Mouse (Mus musculus) midbrain, postnatal 0 days (tissue): ENCODE data around the gene Oip5. TPM values are rescaled to one million over a fixed set of nuclear protein-coding genes. Genes with fewer than 3 reads are reported as not detected.
"Not testable (repeated sequence)": the region's sequence is repeated elsewhere in the genome, so short reads cannot be mapped to it uniquely, and the experiment has no call there.

ENCODE experiments used
- ATAC-seq: fragments of 200-750 bp; cut with Nextera tagmentation; 2 replicates; pipeline ENCODE4 v1.8.0; 2017; ENCODE audit warnings: moderate number of reproducible peaks, mild to moderate bottlenecking, moderate TSS enrichment, moderate library complexity; ENCODE audit not compliant: low FRiP score
- DNase-seq: peaks from one replicate; pipeline ENCODE4 v3.0.0-alpha.2; 2015; ENCODE audit warnings: low spot score
- H3K27ac ChIP-seq: fragments of 300-500 bp; sonication (generic); 2 replicates; pipeline ENCODE4 v1.5.1; 2014; ENCODE audit warnings: low read depth, mild to moderate bottlenecking, low read length, mixed read lengths
- H3K27me3 ChIP-seq: fragments of 300-500 bp; sonication (generic); 2 replicates; pipeline ENCODE4 v1.6.1; 2014; ENCODE audit warnings: low read length, control low read depth, mixed read lengths; ENCODE audit not compliant: insufficient read depth
- H3K36me3 ChIP-seq: fragments of 300-500 bp; sonication (generic); 2 replicates; pipeline ENCODE4 v1.6.1; 2014; ENCODE audit warnings: low read length, control low read depth, mixed read lengths; ENCODE audit not compliant: insufficient read depth
- H3K4me1 ChIP-seq: fragments of 300-500 bp; sonication (generic); 2 replicates; pipeline ENCODE4 v1.6.1; 2014; ENCODE audit warnings: mild to moderate bottlenecking, control low read depth, antibody characterized with exemption, low read length, mixed read lengths; ENCODE audit not compliant: insufficient read depth
- H3K4me2 ChIP-seq: fragments of 300-500 bp; sonication (generic); 2 replicates; pipeline ENCODE4 v1.6.1; 2014; ENCODE audit warnings: low read depth, mild to moderate bottlenecking, low read length, mixed read lengths; ENCODE audit not compliant: poor library complexity, severe bottlenecking
- H3K4me3 ChIP-seq: fragments of 300-500 bp; sonication (generic); 2 replicates; pipeline ENCODE4 v1.5.1; 2014; ENCODE audit warnings: low read depth, mild to moderate bottlenecking, low read length, moderate library complexity
- H3K9ac ChIP-seq: fragments of 300-500 bp; sonication (generic); replicated peaks from 2 replicates; pipeline ENCODE4 v1.6.1; 2014; ENCODE audit warnings: mild to moderate bottlenecking, low read length, moderate library complexity, mixed read lengths; ENCODE audit not compliant: poor library complexity, severe bottlenecking
- H3K9me3 ChIP-seq: fragments of 300-500 bp; sonication (generic); 2 replicates; pipeline ENCODE4 v1.6.1; 2016; ENCODE audit warnings: low read length, control low read depth
- CTCF ChIP-seq: IDR thresholded peaks from 2 replicates; pipeline ENCODE4 v1.5.1; 2016; ENCODE audit warnings: antibody characterized with exemption, mild to moderate bottlenecking
- WGBS: fragments of 180-500 bp; shearing (Covaris S2); extraction: QIAGEN DNeasy Blood & Tissue Kit; methylation state at CpG from one replicate; pipeline ENCODE4 v1.1.7; 2014; 5-methylcytosine and 5-hydroxymethylcytosine counted together
- polyA plus RNA-seq: library from polyadenylated mRNA; unstranded; fragments of >200 nt; fragmentation: Nextera tagmentation; extraction: Ambion mirVana; gene quantifications from 2 replicates; pipeline ENCODE4 v1.2.1, GENCODE M21; 2015
- total RNA-seq: library from RNA; depleted of rRNA; stranded (reverse); fragments of >200 nt; gene quantifications from 2 replicates; pipeline ENCODE4 v1.2.3, GENCODE M21; 2014

Oip5 gene
- total and polyA plus RNA-seq, 2 experiments from 2014 or later, result 3.0 to 3.1 TPM

GRCm38 (mm10) chr2:119636781-119637180 is 18.5 kb upstream of the Oip5 start:
- Histone ChIP-seq H3K9ac (no peak overlapping the region), H3K4me3 (no peak overlapping the region), H3K36me3 (no peaks in the 10 kb centered on the region), H3K4me1 (no peaks in the 10 kb centered on the region), H3K4me2 (no peak overlapping the region), H3K27ac (no peak overlapping the region), H3K27me3 (no peaks in the 10 kb centered on the region), H3K9me3 (no peaks in the 10 kb centered on the region)
- TF ChIP-seq CTCF, result peak; percentile 10; the same call in 1 of the 2 replicates
- DNase-seq, result peak; percentile 24
- WGBS, result 76% methylated on average over 1 of the region's 1 CpGs
- no peak for ATAC-seq

- no peaks in the 10 kb centered on the region for H3K9me3 ChIP-seq
- H3K27ac ChIP-seq, result no peak overlapping the region
- no peak for TF ChIP-seq CTCF
- no peaks in the 10 kb centered on the region for H3K36me3 ChIP-seq
- 96% methylated on average over 2 of the region's 2 CpGs for WGBS
- ATAC-seq, result no peak
- no peak overlapping the region for H3K9ac ChIP-seq
- H3K4me2 ChIP-seq, result no peak overlapping the region
- H3K4me3 ChIP-seq, result no peak overlapping the region
- DNase-seq, result no peak
- no peaks in the 10 kb centered on the region for H3K4me1 ChIP-seq
- no peaks in the 10 kb centered on the region for H3K27me3 ChIP-seq
Observed at GRCm38 (mm10) chr2:119621302-119621701, 3.0 kb upstream of the Oip5 start.

GRCm38 (mm10) chr2:119619002-119619401 is 733 bp upstream of the Oip5 start:
- not testable (repeated sequence) for H3K27me3 ChIP-seq, ATAC-seq, H3K4me1 ChIP-seq, H3K27ac ChIP-seq, H3K9ac ChIP-seq, H3K9me3 ChIP-seq, H3K36me3 ChIP-seq, DNase-seq
- Histone ChIP-seq H3K4me2 (peak overlapping the region; percentile 81), H3K4me3 (peak overlapping the region; percentile 52)
- 6% methylated on average over 6 of the region's 6 CpGs for WGBS

- peak; percentile 53 for ATAC-seq
- under 1% methylated on average over 13 of the region's 13 CpGs for WGBS
- H3K27ac ChIP-seq, result no peak overlapping the region
Observed at GRCm38 (mm10) chr2:119617841-119618198, 449 bp downstream of the Oip5 start.

GRCm38 (mm10) chr2:119607023-119607422 is 11.2 kb downstream of the Oip5 start:
- Histone ChIP-seq H3K36me3 (0 out of 2 replicates have a peak, but pooled peaks cover 8% of the 10 kb centered on the region), H3K4me1 (no peaks in the 10 kb centered on the region), H3K4me3 (no peak overlapping the region), H3K27me3 (no peaks in the 10 kb centered on the region), H3K4me2 (no peak overlapping the region), H3K9ac (no peak overlapping the region), H3K9me3 (no peaks in the 10 kb centered on the region), H3K27ac (no peak overlapping the region)
- TF ChIP-seq CTCF, result 0 out of 2 replicates have a peak, but pooled peaks have one; percentile 10
- DNase-seq (no peak), ATAC-seq (no peak)
- WGBS, result 98% methylated on average over 4 of the region's 4 CpGs

More at GRCm38 (mm10) chr2:119617841-119618198, 449 bp downstream of the Oip5 start:
- no peak for TF ChIP-seq CTCF
- H3K4me2 ChIP-seq, result peak overlapping the region; percentile 77
- no peak for DNase-seq
- H3K9ac ChIP-seq, result no peak overlapping the region
- no peaks in the 10 kb centered on the region for H3K27me3 ChIP-seq
- no peaks in the 10 kb centered on the region for H3K36me3 ChIP-seq
- H3K4me1 ChIP-seq, result no peaks in the 10 kb centered on the region
- no peaks in the 10 kb centered on the region for H3K9me3 ChIP-seq
- H3K4me3 ChIP-seq, result peak overlapping the region; percentile 52

GRCm38 (mm10) chr2:119605361-119605973 is 12.8 kb downstream of the Oip5 start:
- H3K4me1 ChIP-seq, result no peaks in the 10 kb centered on the region
- TF ChIP-seq CTCF, result no peak
- DNase-seq (no peak), ATAC-seq (no peak)
- H3K27ac ChIP-seq, result no peak overlapping the region
- no peaks in the 10 kb centered on the region for H3K9me3 ChIP-seq
- 0 out of 2 replicates have a peak, but pooled peaks cover 8% of the 10 kb centered on the region for H3K36me3 ChIP-seq
- 93% methylated on average over 6 of the region's 6 CpGs for WGBS
- no peak overlapping the region for H3K4me2 ChIP-seq
- H3K27me3 ChIP-seq, result no peaks in the 10 kb centered on the region
- H3K4me3 ChIP-seq, result no peak overlapping the region
- H3K9ac ChIP-seq, result no peak overlapping the region
